Comparison of ENCODE assay signal across 19 mouse cellular contexts in the genomic region with DNA sequence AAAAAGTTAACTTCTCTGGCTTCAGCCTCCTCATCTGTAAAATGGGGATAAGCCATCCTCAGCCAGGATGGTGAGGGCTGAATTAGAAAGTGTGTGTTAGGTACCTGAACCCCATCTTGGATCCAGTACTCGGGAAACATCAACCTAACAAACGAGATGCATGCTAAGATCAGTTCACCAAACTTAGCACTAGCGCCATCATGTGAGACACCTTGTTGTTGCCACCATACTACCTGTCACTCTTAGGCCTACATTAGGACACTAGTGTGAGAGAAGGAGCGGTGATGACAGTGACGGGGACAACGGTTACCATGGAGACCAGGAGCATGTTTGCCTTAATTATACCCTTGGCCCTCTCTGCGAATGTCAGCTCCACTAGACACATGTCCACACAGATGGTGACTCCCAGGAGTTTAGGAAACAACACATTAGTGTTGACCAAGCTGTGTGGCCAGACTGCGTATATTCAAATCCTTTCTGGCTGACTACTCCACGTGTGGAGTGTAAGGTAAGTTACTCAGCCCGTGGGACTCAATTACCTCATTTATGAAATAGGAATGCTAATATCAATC.
A peak's percentile ranks its signal among the peaks of the same experiment; 100 is the strongest.
DNase-seq lines count a peak whose midpoint lies in the region; ATAC-seq and TF ChIP-seq lines count a peak whose summit lies in the region.
"Had no signal": no experiment of that assay in that cellular context is flagged by ENCODE, and none has a peak within 500 bp of the region (broad histone marks: within the 10 kb centered on the region; RNA-seq: fewer than 3 reads in every experiment).

No protein-coding gene starts in this region.

- H3K4me2 ChIP-seq in kidney, postnatal 0 days (ENCODE audit: low read length) = no peak overlapping the region
- H3K4me2 ChIP-seq in hindbrain, embryonic 13.5 days = no peak overlapping the region
- H3K4me2 ChIP-seq in forebrain, postnatal 0 days (ENCODE audit: low read depth) = no peak overlapping the region
- H3K4me2 ChIP-seq: heart, embryonic 11.5 days; liver, embryonic 13.5 days; neural tube, embryonic 12.5 days; stomach, embryonic 15.5 days had no signal

- H3K4me3 ChIP-seq in kidney, postnatal 0 days (replicated peaks; ENCODE audit: low read depth, low read length) = no peak overlapping the region
- no peak overlapping the region for H3K4me3 ChIP-seq in ES-Bruce4 (ENCODE audit: low read depth, low read length)
- no peak overlapping the region for H3K4me3 ChIP-seq in hindbrain, embryonic 13.5 days
- H3K4me3 ChIP-seq in forebrain, postnatal 0 days (ENCODE audit: low read depth, low read length) = no peak overlapping the region
- H3K4me3 ChIP-seq: liver, embryonic 13.5 days; neural tube, embryonic 12.5 days; stomach, embryonic 15.5 days had no signal

- DNase-seq in embryo, embryonic 10 days (ENCODE audit: low spot score) = peak; percentile 23
- DNase-seq in embryo, embryonic 11 days = no peak
- DNase-seq in kidney, postnatal 0 days (ENCODE audit: low spot score) = no peak
- DNase-seq in kidney, postnatal 10 days = no peak
- DNase-seq in urinary bladder, postnatal 25 days (ENCODE audit: low spot score) = no peak
- no peak for DNase-seq in forebrain, postnatal 0 days
- DNase-seq: adrenal gland, adult 2 months; B cell, adult 2 months; gastrocnemius, postnatal 36 days; heart, postnatal 36 days; kidney, adult 18-20 months; liver, embryonic 13.5 days; lung, postnatal 10 days; spleen, adult 18-20 months had no signal

- no peak for ATAC-seq in kidney, postnatal 0 days (replicated peaks; ENCODE audit: low FRiP score, low read depth)
- 0 out of 2 replicates have a peak, but pooled peaks have one; percentile 32 for ATAC-seq in hindbrain, embryonic 13.5 days (ENCODE audit: low FRiP score)
- no peak for ATAC-seq in forebrain, postnatal 0 days

- WGBS in kidney, postnatal 0 days = 86% methylated on average over 10 of the region's 10 CpGs
- WGBS in hindbrain, embryonic 13.5 days = 52% methylated on average over 10 of the region's 10 CpGs
- WGBS in forebrain, postnatal 0 days = 49% methylated on average over 10 of the region's 10 CpGs

- TF ChIP-seq POLR2A in ES-Bruce4 (IDR thresholded peaks at IDR 0.05; ENCODE audit: insufficient read depth, low read length) = no peak

- H3K9me3 ChIP-seq in kidney, postnatal 0 days (replicated peaks; ENCODE audit: low read length) = no peaks in the 10 kb centered on the region
- no peaks in the 10 kb centered on the region for H3K9me3 ChIP-seq in ES-Bruce4 (replicated peaks; ENCODE audit: control insufficient read depth, insufficient read depth, low read length, poor library complexity, severe bottlenecking)
- no peaks in the 10 kb centered on the region for H3K9me3 ChIP-seq in hindbrain, embryonic 13.5 days
- no peaks in the 10 kb centered on the region for H3K9me3 ChIP-seq in forebrain, postnatal 0 days (ENCODE audit: low read length)
- H3K9me3 ChIP-seq: liver, embryonic 13.5 days; neural tube, embryonic 12.5 days; stomach, embryonic 15.5 days had no signal

- no peak overlapping the region for H3K9ac ChIP-seq in kidney, postnatal 0 days (ENCODE audit: low read depth, low read length)
- H3K9ac ChIP-seq in ES-Bruce4 (ENCODE audit: low read depth, poor library complexity, severe bottlenecking) = no peak overlapping the region
- H3K9ac ChIP-seq in hindbrain, embryonic 13.5 days = no peak overlapping the region
- no peak overlapping the region for H3K9ac ChIP-seq in forebrain, postnatal 0 days
- H3K9ac ChIP-seq: liver, embryonic 13.5 days; neural tube, embryonic 12.5 days; stomach, embryonic 15.5 days had no signal

- no peak overlapping the region for H3K27ac ChIP-seq in kidney, postnatal 0 days
- H3K27ac ChIP-seq in ES-Bruce4 (ENCODE audit: insufficient read depth, low read length) = no peak overlapping the region
- no peak overlapping the region for H3K27ac ChIP-seq in hindbrain, embryonic 13.5 days
- no peak overlapping the region for H3K27ac ChIP-seq in forebrain, postnatal 0 days (ENCODE audit: low read depth, low read length)
- H3K27ac ChIP-seq: liver, embryonic 13.5 days; neural tube, embryonic 12.5 days; stomach, embryonic 15.5 days had no signal

- no peaks in the 10 kb centered on the region for H3K27me3 ChIP-seq in kidney, postnatal 0 days (ENCODE audit: insufficient read depth, low read length)
- no peaks in the 10 kb centered on the region for H3K27me3 ChIP-seq in ES-Bruce4 (ENCODE audit: control insufficient read depth, insufficient read depth, low read length, poor library complexity, severe bottlenecking)
- no peaks in the 10 kb centered on the region for H3K27me3 ChIP-seq in hindbrain, embryonic 13.5 days
- no peaks in the 10 kb centered on the region for H3K27me3 ChIP-seq in forebrain, postnatal 0 days (ENCODE audit: insufficient read depth, low read length)
- H3K27me3 ChIP-seq: liver, embryonic 13.5 days; neural tube, embryonic 12.5 days; stomach, embryonic 15.5 days had no signal

- TF ChIP-seq CTCF in kidney, postnatal 0 days (IDR thresholded peaks at IDR 0.05; ENCODE audit: low read depth) = peak; percentile 14; the same call in 1 of the 2 replicates
- peak; percentile 9 for TF ChIP-seq CTCF in ES-Bruce4 (IDR thresholded peaks at IDR 0.05; ENCODE audit: low read depth, low read length)
- TF ChIP-seq CTCF in forebrain, postnatal 0 days (IDR thresholded peaks at IDR 0.05; ENCODE audit: low read depth) = no peak

- H3K4me1 ChIP-seq in kidney, postnatal 0 days (replicated peaks; ENCODE audit: insufficient read depth, low read length) = no peaks in the 10 kb centered on the region
- H3K4me1 ChIP-seq in ES-Bruce4 (ENCODE audit: control insufficient read depth, insufficient read depth, low read length) = no peaks in the 10 kb centered on the region
- peaks cover 4% of the 10 kb centered on the region for H3K4me1 ChIP-seq in hindbrain, embryonic 13.5 days (replicated peaks)
- H3K4me1 ChIP-seq in forebrain, postnatal 0 days (ENCODE audit: insufficient read depth) = no peaks in the 10 kb centered on the region
- H3K4me1 ChIP-seq: liver, embryonic 13.5 days; neural tube, embryonic 12.5 days; stomach, embryonic 15.5 days had no signal

- H3K36me3 ChIP-seq in kidney, postnatal 0 days (ENCODE audit: insufficient read depth, low read length) = peaks cover 21% of the 10 kb centered on the region; the same call in 1 of the 2 replicates
- H3K36me3 ChIP-seq in ES-Bruce4 (ENCODE audit: control insufficient read depth, insufficient read depth, low read length, poor library complexity, severe bottlenecking) = 0 out of 2 replicates have a peak, but pooled peaks cover 4% of the 10 kb centered on the region
- peaks cover 49% of the 10 kb centered on the region for H3K36me3 ChIP-seq in hindbrain, embryonic 13.5 days
- H3K36me3 ChIP-seq in forebrain, postnatal 0 days (ENCODE audit: insufficient read depth) = peaks cover 37% of the 10 kb centered on the region

- TF ChIP-seq EP300 in ES-Bruce4 (IDR thresholded peaks at IDR 0.05; ENCODE audit: insufficient read depth, low read depth, low read length) = no peak
